Mouse (Mus musculus): ENCODE data around the gene Dtnb. TPM values are rescaled to one million over a fixed set of nuclear protein-coding genes. Genes with fewer than 3 reads are reported as not detected.

Gene Dtnb
- polyA plus RNA-seq, 1 experiment from 2014 or later = 12.8 TPM

- no peak for ATAC-seq (replicated peaks; ENCODE audit: insufficient number of reproducible peaks, insufficient read depth, low FRiP score, low read depth)
- Histone ChIP-seq H3K4me2 (no peak overlapping the region), H3K27ac (no peak overlapping the region), H3K4me3 (no peak overlapping the region), H3K4me1 (replicated peaks) (peaks cover 13% of the 10 kb centered on the region), H3K36me3 (no peaks in the 10 kb centered on the region), H3K9ac (no peak overlapping the region), H3K9me3 (replicated peaks) (no peaks in the 10 kb centered on the region), H3K27me3 (no peaks in the 10 kb centered on the region)
- WGBS = 60% methylated on average over 3 of the region's 3 CpGs
These were observed 24.3 kb upstream of the Dtnb start for GRCm38 (mm10) chr12:3547911-3548310.

- H3K9me3 ChIP-seq (replicated peaks) = no peaks in the 10 kb centered on the region
- no peak overlapping the region for H3K27ac ChIP-seq
- H3K27me3 ChIP-seq = no peaks in the 10 kb centered on the region
- peaks cover 13% of the 10 kb centered on the region for H3K4me1 ChIP-seq (replicated peaks)
- peak; percentile 51 for ATAC-seq (replicated peaks; ENCODE audit: insufficient number of reproducible peaks, insufficient read depth, low FRiP score, low read depth)
- no peak overlapping the region for H3K9ac ChIP-seq
- H3K4me3 ChIP-seq = no peak overlapping the region
- no peak overlapping the region for H3K4me2 ChIP-seq
- H3K36me3 ChIP-seq = no peaks in the 10 kb centered on the region
- WGBS = 28% methylated on average over 5 of the region's 5 CpGs
These were observed 23.5 kb upstream of the Dtnb start for GRCm38 (mm10) chr12:3548582-3549211.

- H3K36me3 ChIP-seq = no peaks in the 10 kb centered on the region
- peaks cover 13% of the 10 kb centered on the region for H3K4me1 ChIP-seq (replicated peaks)
- WGBS = 13% methylated on average over 13 of the region's 13 CpGs
- no peak overlapping the region for H3K4me3 ChIP-seq
- no peak overlapping the region for H3K27ac ChIP-seq
- no peak overlapping the region for H3K9ac ChIP-seq
- H3K4me2 ChIP-seq = 0 out of 2 replicates have a peak overlapping the region, but pooled peaks have one; percentile 25
- H3K9me3 ChIP-seq (replicated peaks) = no peaks in the 10 kb centered on the region
- ATAC-seq (replicated peaks; ENCODE audit: insufficient number of reproducible peaks, insufficient read depth, low FRiP score, low read depth) = no peak
- no peaks in the 10 kb centered on the region for H3K27me3 ChIP-seq
These were observed 21.9 kb upstream of the Dtnb start for GRCm38 (mm10) chr12:3550280-3550679.

GRCm38 (mm10) chr12:3557414-3558319 is 14.5 kb upstream of the Dtnb start:
- H3K4me1 ChIP-seq (replicated peaks) = no peaks in the 10 kb centered on the region
- no peak overlapping the region for H3K9ac ChIP-seq
- no peaks in the 10 kb centered on the region for H3K36me3 ChIP-seq
- no peaks in the 10 kb centered on the region for H3K27me3 ChIP-seq
- no peaks in the 10 kb centered on the region for H3K9me3 ChIP-seq (replicated peaks)
- ATAC-seq (replicated peaks; ENCODE audit: insufficient number of reproducible peaks, insufficient read depth, low FRiP score, low read depth) = no peak
- H3K4me2 ChIP-seq = no peak overlapping the region
- WGBS = 54% methylated on average over 9 of the region's 9 CpGs
- H3K4me3 ChIP-seq = no peak overlapping the region
- H3K27ac ChIP-seq = no peak overlapping the region

GRCm38 (mm10) chr12:3560596-3560995 is 11.6 kb upstream of the Dtnb start:
- 26% methylated on average over 1 of the region's 1 CpGs for WGBS
- no peak for ATAC-seq (replicated peaks; ENCODE audit: insufficient number of reproducible peaks, insufficient read depth, low FRiP score, low read depth)
- no peaks in the 10 kb centered on the region for H3K4me1 ChIP-seq (replicated peaks)

GRCm38 (mm10) chr12:3561032-3561431 is 11.1 kb upstream of the Dtnb start:
- Histone ChIP-seq H3K4me2 (no peak overlapping the region), H3K4me1 (replicated peaks) (no peaks in the 10 kb centered on the region), H3K27ac (no peak overlapping the region), H3K36me3 (no peaks in the 10 kb centered on the region), H3K27me3 (no peaks in the 10 kb centered on the region), H3K9ac (no peak overlapping the region), H3K9me3 (replicated peaks) (no peaks in the 10 kb centered on the region), H3K4me3 (no peak overlapping the region)
- no peak for ATAC-seq (replicated peaks; ENCODE audit: insufficient number of reproducible peaks, insufficient read depth, low FRiP score, low read depth)
- 80% methylated on average over 6 of the region's 6 CpGs for WGBS

More at GRCm38 (mm10) chr12:3560596-3560995, 11.6 kb upstream of the Dtnb start:
- H3K9ac ChIP-seq = no peak overlapping the region
- no peak overlapping the region for H3K4me3 ChIP-seq
- H3K27ac ChIP-seq = no peak overlapping the region
- H3K4me2 ChIP-seq = no peak overlapping the region
- no peaks in the 10 kb centered on the region for H3K36me3 ChIP-seq
- H3K27me3 ChIP-seq = no peaks in the 10 kb centered on the region
- no peaks in the 10 kb centered on the region for H3K9me3 ChIP-seq (replicated peaks)

GRCm38 (mm10) chr12:3562806-3563205 is 9.4 kb upstream of the Dtnb start:
- no peak for ATAC-seq (replicated peaks; ENCODE audit: insufficient number of reproducible peaks, insufficient read depth, low FRiP score, low read depth)
- WGBS = 89% methylated on average over 10 of the region's 10 CpGs

GRCm38 (mm10) chr12:3563659-3564058 is 8.5 kb upstream of the Dtnb start:
- Histone ChIP-seq H3K4me3 (no peak overlapping the region), H3K4me2 (no peak overlapping the region), H3K9ac (no peak overlapping the region), H3K4me1 (replicated peaks) (peaks cover 4% of the 10 kb centered on the region; the same call in 1 of the 2 replicates), H3K27ac (no peak overlapping the region), H3K36me3 (no peaks in the 10 kb centered on the region), H3K27me3 (no peaks in the 10 kb centered on the region), H3K9me3 (replicated peaks) (no peaks in the 10 kb centered on the region)
- ATAC-seq (replicated peaks; ENCODE audit: insufficient number of reproducible peaks, insufficient read depth, low FRiP score, low read depth) = no peak
- WGBS = 77% methylated on average over 4 of the region's 4 CpGs

More at GRCm38 (mm10) chr12:3562806-3563205, 9.4 kb upstream of the Dtnb start:
- Histone ChIP-seq H3K36me3 (no peaks in the 10 kb centered on the region), H3K4me3 (no peak overlapping the region), H3K4me1 (replicated peaks) (no peaks in the 10 kb centered on the region), H3K27ac (no peak overlapping the region), H3K4me2 (no peak overlapping the region), H3K27me3 (no peaks in the 10 kb centered on the region), H3K9me3 (replicated peaks) (no peaks in the 10 kb centered on the region), H3K9ac (no peak overlapping the region)

- H3K36me3 ChIP-seq = no peaks in the 10 kb centered on the region
- H3K4me3 ChIP-seq = no peak overlapping the region
- H3K4me2 ChIP-seq = no peak overlapping the region
- WGBS = 30% methylated on average over 5 of the region's 5 CpGs
- no peak overlapping the region for H3K9ac ChIP-seq
- H3K9me3 ChIP-seq (replicated peaks) = no peaks in the 10 kb centered on the region
- no peaks in the 10 kb centered on the region for H3K27me3 ChIP-seq
- no peak for ATAC-seq (replicated peaks; ENCODE audit: insufficient number of reproducible peaks, insufficient read depth, low FRiP score, low read depth)
- peaks cover 26% of the 10 kb centered on the region for H3K4me1 ChIP-seq (replicated peaks)
- no peak overlapping the region for H3K27ac ChIP-seq
These were observed 3.7 kb upstream of the Dtnb start for GRCm38 (mm10) chr12:3568461-3568991.

GRCm38 (mm10) chr12:3570711-3571400 is 1.3 kb upstream of the Dtnb start:
- no peak for ATAC-seq (replicated peaks; ENCODE audit: insufficient number of reproducible peaks, insufficient read depth, low FRiP score, low read depth)
- Histone ChIP-seq H3K36me3 (no peaks in the 10 kb centered on the region), H3K27ac (no peak overlapping the region), H3K27me3 (no peaks in the 10 kb centered on the region), H3K4me2 (no peak overlapping the region), H3K4me3 (no peak overlapping the region), H3K9me3 (replicated peaks) (no peaks in the 10 kb centered on the region), H3K4me1 (replicated peaks) (peaks cover 28% of the 10 kb centered on the region), H3K9ac (no peak overlapping the region)
- WGBS = 82% methylated on average over 4 of the region's 4 CpGs

Data from heart, embryonic 15.5 days (tissue).